Mouse (Mus musculus): ENCODE measurements around the gene Pdss2. TPM values are rescaled to one million over a fixed set of nuclear protein-coding genes. Genes with fewer than 3 reads are reported as not detected.
A peak's percentile ranks its signal among the peaks of the same experiment; 100 is the strongest.

Gene Pdss2
- polyA plus RNA-seq, 1 experiment from 2014 or later: 8.0 TPM

DNA sequence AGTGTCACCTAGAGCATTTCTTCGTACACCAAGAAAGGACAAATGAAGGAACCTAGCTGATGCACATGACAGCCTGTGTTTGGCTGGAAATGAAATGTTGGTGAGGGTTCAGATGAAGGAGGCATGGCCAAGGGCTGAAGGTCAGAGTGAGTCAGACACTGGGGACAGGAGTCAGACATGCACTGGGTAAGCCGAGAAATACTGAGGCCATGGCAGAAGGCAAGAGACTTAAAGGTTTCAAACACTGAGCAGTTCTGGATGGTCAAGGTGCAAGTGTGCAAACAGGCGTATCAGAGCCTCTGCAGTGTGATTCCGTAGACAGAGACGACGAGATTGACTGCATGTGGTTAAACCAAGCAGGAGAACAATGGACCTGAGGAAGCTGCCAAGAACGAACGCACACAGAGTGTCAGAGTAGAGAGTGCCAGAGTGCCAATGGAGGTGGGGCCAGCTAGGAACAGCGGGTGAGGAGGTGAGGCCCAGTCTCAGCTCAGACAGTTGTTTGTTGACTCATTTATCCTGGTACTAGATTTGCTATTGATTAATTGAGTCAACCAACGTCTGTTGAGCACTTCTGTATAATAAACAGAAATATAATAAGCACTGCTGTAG is 89.6 kb downstream of the Pdss2 start:
- Histone ChIP-seq H3K4me1 (replicated peaks; ENCODE audit: control insufficient read depth, insufficient read depth, low read length) (peaks cover 19% of the 10 kb centered on the region), H3K36me3 (ENCODE audit: control insufficient read depth, insufficient read depth) (no peaks in the 10 kb centered on the region; the same call in 1 of the 2 replicates), H3K9me3 (ENCODE audit: control insufficient read depth) (no peaks in the 10 kb centered on the region), H3K27ac (ENCODE audit: low read depth, low read length) (peak overlapping the region; percentile 46), H3K9ac (ENCODE audit: low read depth, low read length) (no peak overlapping the region), H3K4me2 (replicated peaks; ENCODE audit: low read depth) (peak overlapping the region; percentile 38), H3K27me3 (replicated peaks; ENCODE audit: control insufficient read depth, insufficient read depth, low read length) (no peaks in the 10 kb centered on the region), H3K4me3 (ENCODE audit: low read depth, low read length) (no peak overlapping the region)
- 32% methylated on average over 10 of the region's 10 CpGs for WGBS
- TF ChIP-seq CTCF (IDR thresholded peaks at IDR 0.05; ENCODE audit: low read depth): no peak
- peak; percentile 66 for ATAC-seq

DNA sequence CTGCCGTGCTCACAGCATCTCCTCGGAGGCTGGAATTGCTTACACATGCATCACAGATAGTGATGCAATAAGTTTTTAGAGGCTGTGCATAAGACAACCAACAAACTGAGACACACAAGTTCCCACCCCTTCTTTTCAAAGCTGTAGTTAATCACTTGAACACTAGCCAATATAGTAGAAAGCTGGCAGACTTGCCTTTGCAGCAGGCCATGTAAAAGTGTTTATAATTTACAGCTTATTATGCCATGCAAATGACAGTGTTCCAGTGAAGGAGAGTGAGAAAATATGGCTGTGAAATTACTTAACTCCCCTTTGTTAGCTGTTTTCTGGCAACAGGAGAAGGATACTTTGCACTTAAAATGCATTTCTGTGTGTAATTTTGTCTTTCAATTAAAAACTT is 90.9 kb downstream of the Pdss2 start:
- Histone ChIP-seq H3K4me1 (replicated peaks; ENCODE audit: control insufficient read depth, insufficient read depth, low read length) (peaks cover 19% of the 10 kb centered on the region), H3K27ac (ENCODE audit: low read depth, low read length) (no peak overlapping the region), H3K27me3 (replicated peaks; ENCODE audit: control insufficient read depth, insufficient read depth, low read length) (no peaks in the 10 kb centered on the region), H3K36me3 (ENCODE audit: control insufficient read depth, insufficient read depth) (no peaks in the 10 kb centered on the region; the same call in 1 of the 2 replicates), H3K4me2 (replicated peaks; ENCODE audit: low read depth) (no peak overlapping the region), H3K9me3 (ENCODE audit: control insufficient read depth) (no peaks in the 10 kb centered on the region), H3K9ac (ENCODE audit: low read depth, low read length) (no peak overlapping the region), H3K4me3 (ENCODE audit: low read depth, low read length) (no peak overlapping the region)
- WGBS: 40% methylated on average over 2 of the region's 2 CpGs
- TF ChIP-seq CTCF (IDR thresholded peaks at IDR 0.05; ENCODE audit: low read depth): no peak
- no peak for ATAC-seq

DNA sequence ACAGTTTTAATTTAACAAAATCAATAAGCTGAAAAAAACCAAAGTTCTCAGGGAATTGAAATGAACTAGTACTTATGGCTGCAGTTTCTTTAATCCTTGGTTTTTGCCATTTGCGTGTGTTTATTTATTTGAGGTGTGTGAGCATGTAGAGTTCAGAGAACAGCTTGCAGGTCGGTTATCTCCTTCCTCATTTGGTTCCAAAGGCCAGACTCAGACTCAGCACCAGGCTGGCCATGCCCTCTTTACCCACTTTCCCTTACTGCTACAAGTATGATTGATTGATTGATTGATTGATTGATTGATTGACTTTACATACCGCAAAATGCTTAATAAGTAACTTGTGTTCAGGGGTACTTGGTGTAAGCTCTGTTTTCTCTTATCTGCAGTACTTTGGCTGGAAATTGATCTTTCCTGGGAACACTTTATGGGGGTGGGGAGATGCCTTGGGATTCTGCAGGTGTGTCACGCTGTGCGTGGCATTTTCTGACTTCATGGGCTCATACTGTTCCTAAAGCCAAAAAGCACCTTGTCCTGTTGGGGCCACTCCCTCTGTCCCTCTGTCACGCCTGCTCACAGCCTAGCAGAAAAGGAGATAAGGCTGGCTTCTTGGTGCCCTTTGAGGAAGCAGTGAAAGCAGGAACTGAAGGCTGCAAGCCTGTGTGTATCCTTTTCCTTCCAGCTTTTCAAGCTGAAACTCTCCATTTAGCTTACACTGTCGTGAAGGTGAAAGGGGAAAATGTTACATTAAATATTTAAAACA is 91.6 kb downstream of the Pdss2 start:
- H3K36me3 ChIP-seq (ENCODE audit: control insufficient read depth, insufficient read depth): no peaks in the 10 kb centered on the region; the same call in 1 of the 2 replicates
- 26% methylated on average over 7 of the region's 7 CpGs for WGBS
- 0 out of 2 replicates have a peak overlapping the region, but pooled peaks have one; percentile 24 for H3K4me2 ChIP-seq (replicated peaks; ENCODE audit: low read depth)
- H3K4me3 ChIP-seq (ENCODE audit: low read depth, low read length): no peak overlapping the region
- no peak for TF ChIP-seq CTCF (IDR thresholded peaks at IDR 0.05; ENCODE audit: low read depth)
- H3K27me3 ChIP-seq (replicated peaks; ENCODE audit: control insufficient read depth, insufficient read depth, low read length): no peaks in the 10 kb centered on the region
- no peaks in the 10 kb centered on the region for H3K9me3 ChIP-seq (ENCODE audit: control insufficient read depth)
- H3K4me1 ChIP-seq (replicated peaks; ENCODE audit: control insufficient read depth, insufficient read depth, low read length): peaks cover 19% of the 10 kb centered on the region
- H3K9ac ChIP-seq (ENCODE audit: low read depth, low read length): no peak overlapping the region
- no peak overlapping the region for H3K27ac ChIP-seq (ENCODE audit: low read depth, low read length)
- peak; percentile 91 for ATAC-seq

DNA sequence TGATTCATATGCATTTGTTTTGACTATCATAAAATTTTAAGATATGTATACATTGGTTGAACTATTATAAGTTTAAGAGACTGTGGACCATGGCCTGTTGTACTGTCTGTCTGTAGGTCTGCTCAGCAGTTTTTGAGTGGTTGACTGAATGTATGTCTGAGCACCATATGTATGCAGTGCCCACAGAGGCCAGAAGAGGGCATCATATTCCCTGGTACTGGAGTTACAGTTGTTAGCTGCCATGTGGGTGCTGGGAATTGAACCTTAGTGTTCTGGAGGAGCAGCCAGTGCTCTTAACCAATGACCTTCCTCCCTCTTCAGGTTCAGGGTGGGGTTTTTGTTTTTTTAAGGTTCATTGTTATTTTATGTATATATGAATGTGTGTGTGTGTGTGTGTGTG is 93.9 kb downstream of the Pdss2 start:
- Histone ChIP-seq H3K4me3 (ENCODE audit: low read depth, low read length) (no peak overlapping the region), H3K4me2 (replicated peaks; ENCODE audit: low read depth) (no peak overlapping the region), H3K27me3 (replicated peaks; ENCODE audit: control insufficient read depth, insufficient read depth, low read length) (no peaks in the 10 kb centered on the region), H3K27ac (ENCODE audit: low read depth, low read length) (no peak overlapping the region), H3K36me3 (ENCODE audit: control insufficient read depth, insufficient read depth) (no peaks in the 10 kb centered on the region; the same call in 1 of the 2 replicates), H3K9ac (ENCODE audit: low read depth, low read length) (no peak overlapping the region), H3K9me3 (ENCODE audit: control insufficient read depth) (no peaks in the 10 kb centered on the region), H3K4me1 (replicated peaks; ENCODE audit: control insufficient read depth, insufficient read depth, low read length) (peaks cover 19% of the 10 kb centered on the region)
- 0 out of 2 replicates have a peak, but pooled peaks have one; percentile 28 for TF ChIP-seq CTCF (IDR thresholded peaks at IDR 0.05; ENCODE audit: low read depth)
- ATAC-seq: no peak

DNA sequence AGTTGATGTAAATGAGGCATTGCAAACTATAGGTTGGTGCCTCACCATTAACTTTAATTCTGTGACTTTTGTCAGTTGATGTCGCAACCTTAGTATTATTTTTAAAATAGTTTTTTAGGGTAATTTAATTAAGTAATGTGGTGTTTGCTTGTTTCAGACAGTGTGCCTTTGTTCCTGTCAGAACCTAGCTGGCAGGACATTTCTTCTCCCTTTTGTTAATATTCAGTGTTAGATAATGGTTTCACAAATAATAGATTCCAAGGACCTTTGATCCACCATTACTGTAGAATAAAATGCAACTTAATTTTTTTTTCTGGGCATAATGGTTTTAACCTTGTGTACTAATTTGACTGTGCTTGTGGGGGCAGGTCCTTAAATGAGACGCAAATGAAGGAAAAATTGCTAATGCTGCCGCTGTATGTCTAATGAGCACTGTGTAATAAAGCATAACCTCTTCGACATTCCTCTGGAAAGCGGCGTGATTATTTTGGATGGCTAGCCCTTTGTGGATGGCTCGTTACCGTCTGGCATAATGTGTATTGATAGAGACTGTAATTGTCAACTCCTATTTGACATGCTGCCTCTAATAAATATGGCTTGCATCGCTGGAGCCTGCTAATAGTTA is 96.2 kb downstream of the Pdss2 start:
- Histone ChIP-seq H3K4me2 (replicated peaks; ENCODE audit: low read depth) (no peak overlapping the region), H3K36me3 (ENCODE audit: control insufficient read depth, insufficient read depth) (no peaks in the 10 kb centered on the region; the same call in 1 of the 2 replicates), H3K27ac (ENCODE audit: low read depth, low read length) (no peak overlapping the region), H3K9ac (ENCODE audit: low read depth, low read length) (no peak overlapping the region), H3K4me3 (ENCODE audit: low read depth, low read length) (no peak overlapping the region), H3K9me3 (ENCODE audit: control insufficient read depth) (no peaks in the 10 kb centered on the region), H3K27me3 (replicated peaks; ENCODE audit: control insufficient read depth, insufficient read depth, low read length) (no peaks in the 10 kb centered on the region), H3K4me1 (replicated peaks; ENCODE audit: control insufficient read depth, insufficient read depth, low read length) (no peaks in the 10 kb centered on the region)
- TF ChIP-seq CTCF (IDR thresholded peaks at IDR 0.05; ENCODE audit: low read depth): no peak
- 94% methylated on average over 9 of the region's 9 CpGs for WGBS
- no peak for ATAC-seq

DNA sequence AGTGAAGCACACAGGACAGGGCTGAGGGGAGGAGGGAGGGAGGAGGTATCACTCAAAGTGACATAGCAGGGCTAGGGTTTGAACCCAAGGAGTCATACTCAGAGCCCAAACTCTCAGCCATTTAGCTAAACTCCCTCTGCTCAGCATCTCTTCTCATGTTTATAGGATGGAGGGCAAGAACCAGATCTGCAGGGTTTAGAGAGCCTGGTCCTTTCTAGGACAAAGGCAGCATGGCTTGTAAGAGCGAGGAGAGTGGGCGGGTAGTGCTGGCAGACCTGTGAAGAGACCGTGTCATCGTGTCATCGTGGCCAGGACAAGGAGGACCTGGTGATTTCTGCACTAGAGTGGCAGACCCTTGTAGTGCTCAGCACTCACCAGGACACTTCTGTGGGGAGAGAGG is 99.7 kb downstream of the Pdss2 start:
- H3K27ac ChIP-seq (ENCODE audit: low read depth, low read length): no peak overlapping the region
- no peaks in the 10 kb centered on the region for H3K36me3 ChIP-seq (ENCODE audit: control insufficient read depth, insufficient read depth)
- H3K9me3 ChIP-seq (ENCODE audit: control insufficient read depth): no peaks in the 10 kb centered on the region
- TF ChIP-seq CTCF (IDR thresholded peaks at IDR 0.05; ENCODE audit: low read depth): no peak
- H3K4me1 ChIP-seq (replicated peaks; ENCODE audit: control insufficient read depth, insufficient read depth, low read length): no peaks in the 10 kb centered on the region
- H3K9ac ChIP-seq (ENCODE audit: low read depth, low read length): no peak overlapping the region
- 90% methylated on average over 5 of the region's 5 CpGs for WGBS
- H3K27me3 ChIP-seq (replicated peaks; ENCODE audit: control insufficient read depth, insufficient read depth, low read length): no peaks in the 10 kb centered on the region
- H3K4me2 ChIP-seq (replicated peaks; ENCODE audit: low read depth): no peak overlapping the region
- ATAC-seq: no peak
- H3K4me3 ChIP-seq (ENCODE audit: low read depth, low read length): no peak overlapping the region

All from intestine, postnatal 0 days (tissue).